Mouse (Mus musculus) mammary gland, adult 2 months (tissue): Measurements from ENCODE around the gene Dbr1. TPM values are rescaled to one million over a fixed set of nuclear protein-coding genes. Genes with fewer than 3 reads are reported as not detected.

ENCODE experiments used
- polyA plus RNA-seq: library from polyadenylated mRNA; depleted of rRNA; stranded (reverse); fragments of >200 nt; gene quantifications from 2 replicates; pipeline ENCODE4 v1.2.3, GENCODE M21; 2012; ENCODE audit warnings: low replicate concordance; rRNA removed

Dbr1 gene
- 7.3 and 8.5 TPM in 2 replicates for polyA plus RNA-seq

DNA sequence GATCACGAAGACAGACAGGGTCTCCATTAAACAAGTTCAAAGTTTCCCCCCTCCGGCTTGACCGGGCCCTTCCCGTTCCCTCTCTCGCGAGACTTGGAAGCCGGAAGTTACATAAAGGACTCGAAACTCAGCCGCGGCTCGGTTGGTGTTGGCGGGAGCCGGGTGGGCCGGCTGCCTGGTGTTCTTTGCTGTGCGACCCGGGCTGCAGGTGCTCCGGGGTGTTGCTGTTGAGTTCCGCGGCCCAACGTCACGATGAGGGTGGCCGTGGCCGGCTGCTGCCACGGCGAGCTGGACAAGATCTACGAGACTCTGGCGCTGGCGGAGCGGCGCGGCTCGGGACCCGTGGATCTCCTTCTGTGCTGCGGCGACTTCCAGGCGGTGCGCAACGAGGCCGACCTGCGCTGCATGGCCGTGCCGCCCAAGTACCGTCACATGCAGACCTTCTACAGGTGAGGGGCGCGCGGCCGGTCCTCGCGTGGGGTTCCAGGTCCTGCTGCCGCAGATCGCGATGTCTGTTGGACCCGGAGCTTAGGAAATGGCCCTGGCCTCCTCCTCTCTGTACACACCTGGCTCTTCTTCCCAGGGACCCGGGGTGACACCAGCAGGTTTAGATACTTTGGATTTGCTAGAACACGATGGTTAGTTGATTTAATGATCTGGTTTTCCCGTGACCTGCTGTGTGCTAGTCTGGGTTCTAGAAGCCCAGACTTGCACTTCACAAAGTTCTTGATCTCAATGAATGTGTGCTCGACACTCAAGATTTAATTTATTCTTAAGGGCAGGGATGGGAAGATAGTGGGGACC is at the start of gene Dbr1:
TSS of gene Dbr1 (plus strand) at position 123 of the 804 bp plus-strand sequence.

DNA sequence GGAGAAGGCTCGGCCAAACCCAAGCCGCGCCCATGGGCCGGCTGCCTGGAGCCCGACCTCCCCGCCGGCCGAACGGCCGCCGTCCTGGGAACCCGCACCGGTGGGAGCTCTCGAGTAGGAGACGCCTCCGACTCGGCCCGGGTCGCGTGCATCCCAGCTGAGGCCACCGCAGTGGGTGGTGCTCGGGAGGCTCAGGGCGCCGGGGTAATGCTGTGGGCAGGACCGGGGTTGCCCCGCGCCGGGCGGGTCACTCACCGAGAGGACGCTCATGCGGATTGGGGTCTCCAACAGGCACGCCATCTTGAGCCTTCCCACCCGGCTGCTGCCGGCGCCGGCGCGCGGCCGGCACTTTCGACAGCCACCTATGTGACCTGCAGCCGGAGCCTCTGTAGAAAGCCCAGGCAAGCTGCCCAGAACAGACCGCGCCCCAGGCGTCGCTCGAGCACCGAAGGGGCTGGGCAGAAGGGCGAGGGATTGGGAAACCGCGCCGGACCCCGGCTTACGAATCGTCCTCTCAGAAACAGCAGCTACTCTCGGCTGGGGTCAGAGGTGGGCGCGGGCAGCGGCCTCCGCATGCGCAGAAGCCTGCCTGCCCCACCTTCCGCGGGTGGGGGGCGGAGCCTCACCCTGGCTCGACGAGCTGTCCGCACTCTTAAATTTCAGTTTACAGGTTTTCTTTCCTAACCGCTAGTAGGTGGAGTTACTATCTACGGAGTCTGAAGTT is 7.1 kb upstream of the Dbr1 start, which contains the start of gene Armc8:
TSS of gene Armc8 (minus strand) at position 553 of the 724 bp plus-strand sequence.

DNA sequence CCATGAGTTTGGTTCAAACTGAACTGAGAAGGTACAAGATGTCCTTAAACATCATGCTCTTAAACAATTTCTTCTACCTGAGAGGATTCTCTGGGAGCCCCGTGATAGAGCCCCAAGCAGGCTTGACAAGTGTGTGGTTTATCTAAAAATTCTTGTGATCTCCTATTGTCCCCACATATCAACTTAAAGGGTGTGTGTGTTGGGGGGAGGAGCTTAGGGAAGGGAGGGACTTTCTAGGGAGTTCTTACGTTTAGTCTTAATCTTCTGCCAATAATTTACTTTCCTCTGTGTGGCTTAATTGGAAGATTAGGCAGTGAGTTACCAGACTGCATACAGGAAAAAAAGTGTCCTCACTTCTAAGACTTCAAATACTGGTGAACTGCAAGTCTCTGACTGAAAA is 36.6 kb downstream of the Dbr1 start, which contains the start of gene A4gnt:
TSS of gene A4gnt (plus strand) at position 301 of the 400 bp plus-strand sequence.

GRCm38 (mm10) chr9:99629281-99630011 is 53.8 kb downstream of the Dbr1 start, which contains the start of gene Dzip1l:
Gene Dzip1l, plus strand, starts transcription at chr9:99629496.

Other genes with a start within 250 kb of the Dbr1 start
- gene Esyt3, start 217.2 kb upstream of the Dbr1 start, polyA plus RNA-seq, result 5.7 and 6.3 TPM in 2 replicates
- gene Mras, start 138.4 kb upstream of the Dbr1 start, polyA plus RNA-seq, result 9.4 and 10.1 TPM in 2 replicates
- gene Nme9, start 124.3 kb upstream of the Dbr1 start, polyA plus RNA-seq, result 0.19 TPM in 1 of 2 replicates, not detected in the other
- 7.7 and 19.9 TPM in 2 replicates for gene Armc8, start 6.9 kb upstream of the Dbr1 start, polyA plus RNA-seq
- 0.10 TPM in 1 of 2 replicates, not detected in the other for gene A4gnt, start 36.7 kb downstream of the Dbr1 start, polyA plus RNA-seq
- 1.2 and 1.8 TPM in 2 replicates for gene Dzip1l, start 53.7 kb downstream of the Dbr1 start, polyA plus RNA-seq
- 0.16 and 0.17 TPM in 2 replicates for gene Cldn18, start 141.5 kb downstream of the Dbr1 start, polyA plus RNA-seq